ENCODE assay signal across 38 mouse cellular contexts in genomic region chr13:21236714-21237113, GRCm38 (mm10). TPM values are rescaled to one million over a fixed set of nuclear protein-coding genes. Genes with fewer than 3 reads are reported as not detected.
DNase-seq lines count a peak whose midpoint lies in the region; ATAC-seq lines count a peak whose summit lies in the region.
"Had no signal": no experiment of that assay in that cellular context is flagged by ENCODE, and none has a peak within 500 bp of the region (broad histone marks: within the 10 kb centered on the region; RNA-seq: fewer than 3 reads in every experiment).

No protein-coding gene starts in this region.

- H3K27ac ChIP-seq in kidney, embryonic 14.5 days (ENCODE audit: low read depth, low read length): no peak overlapping the region
- peak overlapping the region; percentile 24; the same call in 1 of the 2 replicates for H3K27ac ChIP-seq in embryonic facial prominence, embryonic 12.5 days
- H3K27ac ChIP-seq in hindbrain, embryonic 13.5 days: no peak overlapping the region
- H3K27ac ChIP-seq in midbrain, embryonic 10.5 days (replicated peaks): no peak overlapping the region
- H3K27ac ChIP-seq: embryonic facial prominence, embryonic 15.5 days; forebrain, embryonic 12.5 days; heart, adult 2 months; hindbrain, embryonic 15.5 days; limb, embryonic 12.5 days; liver, embryonic 12.5 days; midbrain, embryonic 12.5 days; neural tube, embryonic 12.5 days had no signal

- H3K9ac ChIP-seq in kidney, embryonic 14.5 days (ENCODE audit: low read depth, low read length): no peak overlapping the region
- H3K9ac ChIP-seq in embryonic facial prominence, embryonic 12.5 days: no peak overlapping the region
- H3K9ac ChIP-seq in hindbrain, embryonic 13.5 days: no peak overlapping the region
- H3K9ac ChIP-seq: embryonic facial prominence, embryonic 15.5 days; forebrain, embryonic 12.5 days; forebrain, postnatal 0 days; heart, embryonic 12.5 days; hindbrain, embryonic 15.5 days; limb, embryonic 12.5 days; liver, embryonic 12.5 days; liver, postnatal 0 days; midbrain, embryonic 12.5 days; neural tube, embryonic 12.5 days had no signal

- ATAC-seq in kidney, embryonic 14.5 days (ENCODE audit: low FRiP score, low TSS enrichment): no peak
- no peak for ATAC-seq in embryonic facial prominence, embryonic 12.5 days (ENCODE audit: insufficient number of reproducible peaks, insufficient read depth, low FRiP score, low TSS enrichment)
- no peak for ATAC-seq in hindbrain, embryonic 13.5 days (ENCODE audit: low FRiP score)
- ATAC-seq: CD4-positive, CD25-positive, alpha-beta regulatory T cell, adult 4 months; forebrain, postnatal 0 days; liver, embryonic 12.5 days; liver, postnatal 0 days had no signal

- no peaks in the 10 kb centered on the region for H3K27me3 ChIP-seq in kidney, embryonic 14.5 days (ENCODE audit: control insufficient read depth, insufficient read depth, low read length)
- H3K27me3 ChIP-seq in embryonic facial prominence, embryonic 12.5 days: no peaks in the 10 kb centered on the region
- 0 out of 2 replicates have a peak, but pooled peaks cover 3% of the 10 kb centered on the region for H3K27me3 ChIP-seq in hindbrain, embryonic 13.5 days
- H3K27me3 ChIP-seq in midbrain, embryonic 10.5 days (ENCODE audit: low read depth, poor library complexity, severe bottlenecking): 0 out of 2 replicates have a peak, but pooled peaks cover 8% of the 10 kb centered on the region
- H3K27me3 ChIP-seq: embryonic facial prominence, embryonic 15.5 days; heart, embryonic 12.5 days; limb, embryonic 12.5 days; liver, embryonic 12.5 days; neural tube, embryonic 12.5 days had no signal

- H3K4me3 ChIP-seq in kidney, embryonic 14.5 days (ENCODE audit: low read length): no peak overlapping the region
- no peak overlapping the region for H3K4me3 ChIP-seq in embryonic facial prominence, embryonic 12.5 days
- H3K4me3 ChIP-seq in hindbrain, embryonic 13.5 days: no peak overlapping the region
- no peak overlapping the region for H3K4me3 ChIP-seq in midbrain, embryonic 10.5 days
- H3K4me3 ChIP-seq: embryonic facial prominence, embryonic 15.5 days; forebrain, embryonic 12.5 days; heart, adult 2 months; heart, embryonic 12.5 days; hindbrain, embryonic 15.5 days; limb, embryonic 12.5 days; liver, embryonic 12.5 days; midbrain, embryonic 12.5 days; myocyte; neural tube, embryonic 12.5 days had no signal

- WGBS in kidney, embryonic 14.5 days: 65% methylated on average over 2 of the region's 2 CpGs
- WGBS in embryonic facial prominence, embryonic 12.5 days: 56% methylated on average over 2 of the region's 2 CpGs
- WGBS in hindbrain, embryonic 13.5 days: 52% methylated on average over 2 of the region's 2 CpGs
- WGBS in midbrain, embryonic 10.5 days: 72% methylated on average over 2 of the region's 2 CpGs

- H3K4me1 ChIP-seq in kidney, embryonic 14.5 days (ENCODE audit: control insufficient read depth, insufficient read depth, low read length): no peaks in the 10 kb centered on the region
- peaks cover 11% of the 10 kb centered on the region for H3K4me1 ChIP-seq in embryonic facial prominence, embryonic 12.5 days
- H3K4me1 ChIP-seq in hindbrain, embryonic 13.5 days (replicated peaks): peaks cover 6% of the 10 kb centered on the region; the same call in 1 of the 2 replicates
- H3K4me1 ChIP-seq in midbrain, embryonic 10.5 days: 0 out of 2 replicates have a peak, but pooled peaks cover 3% of the 10 kb centered on the region
- H3K4me1 ChIP-seq: embryonic facial prominence, embryonic 15.5 days; forebrain, embryonic 12.5 days; heart, embryonic 12.5 days; limb, embryonic 12.5 days; midbrain, embryonic 12.5 days; neural tube, embryonic 12.5 days had no signal

- no peak overlapping the region for H3K4me2 ChIP-seq in kidney, embryonic 14.5 days (replicated peaks; ENCODE audit: low read depth, low read length)
- H3K4me2 ChIP-seq in embryonic facial prominence, embryonic 12.5 days (replicated peaks): no peak overlapping the region
- no peak overlapping the region for H3K4me2 ChIP-seq in hindbrain, embryonic 13.5 days
- H3K4me2 ChIP-seq: embryonic facial prominence, embryonic 15.5 days; forebrain, embryonic 12.5 days; heart, embryonic 12.5 days; hindbrain, embryonic 15.5 days; limb, embryonic 12.5 days; liver, embryonic 12.5 days; midbrain, embryonic 12.5 days; neural tube, embryonic 12.5 days had no signal

- peak; percentile 49 for DNase-seq in kidney, adult 18-20 months
- DNase-seq in kidney, postnatal 14 days: peak; percentile 65
- DNase-seq in adrenal gland, postnatal 14 days: no peak
- no peak for DNase-seq in midbrain, embryonic 10.5 days (ENCODE audit: low spot score)
- DNase-seq: adrenal gland, postnatal 36 days; cerebellum, adult 9-10 months; cerebellum, postnatal 36 days; forebrain, postnatal 0 days; heart, adult 2 months; heart, postnatal 4 days; layer of hippocampus, adult 9-11 months; liver, postnatal 0 days; lung, postnatal 36 days; right cerebral cortex, postnatal 4 days; thymus, adult 2 months; thymus, postnatal 36 days had no signal

- no peaks in the 10 kb centered on the region for H3K9me3 ChIP-seq in kidney, embryonic 14.5 days (ENCODE audit: control insufficient read depth, low read length)
- no peaks in the 10 kb centered on the region for H3K9me3 ChIP-seq in embryonic facial prominence, embryonic 12.5 days
- no peaks in the 10 kb centered on the region for H3K9me3 ChIP-seq in hindbrain, embryonic 13.5 days
- H3K9me3 ChIP-seq in midbrain, embryonic 10.5 days (replicated peaks): 0 out of 2 replicates have a peak, but pooled peaks cover 7% of the 10 kb centered on the region
- H3K9me3 ChIP-seq: embryonic facial prominence, embryonic 15.5 days; forebrain, embryonic 12.5 days; hindbrain, embryonic 15.5 days; limb, embryonic 12.5 days; midbrain, embryonic 12.5 days; neural tube, embryonic 12.5 days had no signal

- H3K36me3 ChIP-seq in kidney, embryonic 14.5 days (ENCODE audit: control insufficient read depth, insufficient read depth, low read length): no peaks in the 10 kb centered on the region
- H3K36me3 ChIP-seq in embryonic facial prominence, embryonic 12.5 days: no peaks in the 10 kb centered on the region
- H3K36me3 ChIP-seq in hindbrain, embryonic 13.5 days: no peaks in the 10 kb centered on the region
- no peaks in the 10 kb centered on the region for H3K36me3 ChIP-seq in midbrain, embryonic 10.5 days
- H3K36me3 ChIP-seq: embryonic facial prominence, embryonic 15.5 days; forebrain, embryonic 12.5 days; heart, embryonic 12.5 days; hindbrain, embryonic 15.5 days; limb, embryonic 12.5 days; liver, embryonic 12.5 days; midbrain, embryonic 12.5 days; neural tube, embryonic 12.5 days had no signal

RNA-seq across cellular contexts. Expression of gene Gpx5, which starts 55.8 kb away (rescaled TPM):
- not detected in 2 replicates for polyA plus RNA-seq in kidney, embryonic 14.5 days (2014; fragmentation: Nextera tagmentation; extraction: Ambion mirVana)
- polyA plus RNA-seq in embryonic facial prominence, embryonic 12.5 days (2016; fragmentation: Nextera tagmentation; extraction: Ambion mirVana): not detected in 2 replicates
- total RNA-seq in adrenal gland, postnatal 14 days (2021): not detected in 2 replicates
- polyA plus RNA-seq in hindbrain, embryonic 13.5 days (2015; fragmentation: Nextera tagmentation; extraction: Ambion mirVana): not detected in 2 replicates
- polyA plus RNA-seq in midbrain, embryonic 10.5 days (2016; fragmentation: Nextera tagmentation; extraction: Ambion mirVana): not detected in 2 replicates
- total RNA-seq: adrenal gland, adult 18-20 months; adrenal gland, postnatal 36 days; forebrain, postnatal 0 days; gastrocnemius, adult 8-10 months; gastrocnemius, postnatal 4 days; heart, adult 2 months; heart, postnatal 4 days; left cerebral cortex, postnatal 14 days; megakaryocyte, adult 5-6 weeks; midbrain, postnatal 0 days had no signal
- polyA plus RNA-seq: CD4-positive, CD25-positive, alpha-beta regulatory T cell, adult 4 months; embryonic facial prominence, embryonic 15.5 days; forebrain, embryonic 12.5 days; forebrain, postnatal 0 days; heart, adult 2 months; heart, embryonic 12.5 days; heart, postnatal 0 days; hindbrain, embryonic 15.5 days; intestine, embryonic 14.5 days; limb, embryonic 12.5 days; liver, embryonic 12.5 days; liver, postnatal 0 days; lung, embryonic 16.5 days; midbrain, embryonic 12.5 days; midbrain, postnatal 0 days; myocyte; neural tube, embryonic 12.5 days; thymus, adult 2 months had no signal

RNA-seq across cellular contexts. Expression of gene Trim27, which starts 57.5 kb away (rescaled TPM):
- polyA plus RNA-seq in kidney, embryonic 14.5 days (2014; fragmentation: Nextera tagmentation; extraction: Ambion mirVana): 145 and 164 TPM in 2 replicates
- polyA plus RNA-seq in embryonic facial prominence, embryonic 12.5 days (2016; fragmentation: Nextera tagmentation; extraction: Ambion mirVana): 167 and 170 TPM in 2 replicates
- total RNA-seq in adrenal gland, postnatal 14 days (2021): 51.5 and 56.3 TPM in 2 replicates
- polyA plus RNA-seq in hindbrain, embryonic 13.5 days (2015; fragmentation: Nextera tagmentation; extraction: Ambion mirVana): 82.6 and 82.9 TPM in 2 replicates
- 146 and 162 TPM in 2 replicates for polyA plus RNA-seq in midbrain, embryonic 10.5 days (2016; fragmentation: Nextera tagmentation; extraction: Ambion mirVana)

Comparison
In these comparisons a context has a peak if more than half of its experiments do, and no peak if none do; other contexts are left out.
1. DNase-seq: peak in kidney, adult 18-20 months (single experiment) and kidney, postnatal 14 days (single experiment); none in adrenal gland, postnatal 14 days (single experiment) and midbrain, embryonic 10.5 days (single experiment).